Mouse (Mus musculus) retina, embryonic 14.5 days (tissue): ENCODE results near the gene Fam243.

Source experiments
- DNase-seq: peaks from one replicate; pipeline ENCODE4 v3.0.0-alpha.2; 2015; ENCODE audit warnings: low spot score

Fam243 gene

DNA sequence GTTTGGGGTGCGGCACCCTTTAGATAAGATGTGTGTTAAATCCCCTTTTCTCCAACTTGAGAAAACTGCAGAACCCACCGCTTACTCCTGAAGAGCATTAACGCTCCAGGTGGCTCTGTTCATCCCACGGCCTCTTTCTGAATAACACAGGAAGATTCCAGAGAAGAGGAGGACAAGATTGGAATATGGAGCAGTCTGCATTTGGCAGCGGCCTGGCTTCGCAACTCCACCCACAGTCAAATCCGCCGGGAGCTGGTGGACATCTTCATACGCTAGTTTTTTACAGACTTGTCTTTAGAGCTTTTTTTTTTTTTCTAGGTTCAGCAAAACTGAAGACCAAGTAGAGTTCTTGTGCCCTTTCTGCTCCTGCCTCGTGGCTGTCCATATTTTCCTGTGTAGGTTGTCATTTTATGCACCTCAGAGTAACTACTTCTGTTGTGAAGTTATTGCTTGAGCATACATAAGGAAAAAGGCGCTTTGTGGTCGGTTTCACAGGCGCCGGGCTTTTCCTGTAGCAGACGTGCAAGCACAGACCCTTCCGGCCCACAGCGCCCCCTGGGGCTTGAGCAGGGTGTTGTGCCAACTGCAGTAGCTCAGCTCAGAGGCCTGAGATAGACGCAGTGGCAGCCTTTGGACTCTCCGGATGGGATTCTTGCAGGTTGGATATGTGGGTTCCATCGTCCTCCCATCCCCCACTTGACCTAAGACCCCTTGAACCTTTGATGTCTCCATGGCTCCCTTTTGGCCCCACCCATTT is 1.7 kb downstream of the Fam243 start:
- no peak for DNase-seq

DNA sequence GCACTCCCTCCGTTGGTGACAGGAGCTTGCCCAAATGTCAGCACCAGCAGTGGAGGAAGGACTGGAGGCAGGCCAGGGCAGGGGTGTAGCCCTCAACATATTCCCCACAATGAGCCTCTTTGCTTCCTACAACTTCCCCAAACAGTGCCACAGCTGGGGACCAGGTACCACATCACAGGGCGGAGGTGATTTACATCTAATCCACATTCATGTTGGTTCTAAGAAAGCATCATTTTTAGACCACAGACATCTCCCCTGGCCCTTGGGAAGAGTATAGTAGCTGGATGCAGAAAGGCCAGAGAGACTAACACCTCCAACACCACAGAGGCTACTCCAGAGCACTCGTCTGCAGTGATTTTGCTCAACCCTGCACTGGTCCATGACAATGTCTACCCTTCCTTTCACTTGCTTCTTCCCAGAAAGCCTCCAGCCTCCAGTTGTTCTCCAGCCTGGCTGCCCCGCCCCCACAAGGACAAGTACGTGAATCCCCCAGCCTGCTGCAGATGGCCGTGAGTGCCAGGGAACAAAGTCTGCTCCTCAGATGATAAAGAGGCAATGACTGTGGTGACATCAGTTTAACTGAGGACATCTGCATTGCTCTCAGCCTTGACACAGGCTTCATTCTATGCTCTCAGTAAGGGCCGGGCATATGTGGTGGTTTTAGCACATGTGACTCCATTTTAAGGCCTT is 5.0 kb downstream of the Fam243 start:
- DNase-seq: no peak

DNA sequence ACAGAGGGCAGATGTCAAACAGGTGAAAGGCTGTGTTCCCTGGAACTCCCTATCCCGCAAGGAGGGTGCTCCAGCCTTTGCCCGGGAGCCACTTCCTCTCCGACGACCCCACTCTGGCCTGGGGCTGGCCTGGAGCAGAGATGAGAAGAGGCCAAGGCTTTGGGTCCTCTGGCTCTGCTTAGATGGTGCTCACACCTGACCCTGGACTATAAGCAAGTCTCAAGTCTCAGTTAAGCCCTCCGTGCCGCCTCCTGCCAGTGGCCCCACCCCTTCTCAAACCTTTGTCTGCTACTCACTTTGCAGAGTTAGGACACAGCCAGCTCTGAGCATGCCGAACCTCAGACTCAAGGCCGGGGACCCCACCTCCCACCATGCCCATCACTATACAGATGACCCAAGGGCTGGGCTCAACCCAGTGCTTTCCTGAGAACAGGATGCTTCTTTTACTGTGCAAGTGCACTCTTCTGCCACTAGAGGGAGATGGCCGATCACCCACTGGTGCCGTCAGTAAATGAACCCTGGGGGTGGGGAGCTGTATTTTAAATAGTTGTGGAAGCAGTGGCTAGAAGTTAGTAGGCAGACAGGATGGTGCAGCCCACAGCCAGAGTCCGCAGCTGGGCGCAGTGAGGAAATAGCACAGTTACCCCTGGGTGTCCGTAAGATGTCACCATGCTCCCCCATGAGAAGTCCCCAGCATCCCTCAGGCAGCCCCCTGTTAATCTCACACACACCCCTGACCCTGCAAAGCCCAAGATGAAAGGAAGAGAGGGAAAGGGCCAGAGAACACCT is 7.1 kb downstream of the Fam243 start:
- DNase-seq: peak; percentile 79

DNA sequence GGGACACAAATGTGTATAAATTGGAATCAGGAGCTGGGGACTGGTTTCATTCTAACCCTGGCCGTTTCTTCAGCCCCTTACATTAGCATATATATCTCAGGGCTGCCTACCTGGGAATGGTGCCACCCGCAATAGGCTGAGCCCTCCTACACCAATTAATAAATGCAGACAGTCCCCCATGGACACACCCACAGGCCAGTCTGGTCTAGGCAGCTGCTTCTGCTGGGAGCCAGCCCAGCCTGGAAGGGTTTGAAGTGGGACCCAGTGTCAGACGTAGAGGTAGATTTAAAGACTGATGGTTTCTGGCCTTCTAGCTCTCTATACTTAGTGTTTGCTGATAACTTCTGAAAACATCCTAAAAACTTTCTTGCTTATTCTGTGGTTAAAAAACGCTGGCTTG is 12.1 kb downstream of the Fam243 start:
- peak; percentile 33 for DNase-seq

DNA sequence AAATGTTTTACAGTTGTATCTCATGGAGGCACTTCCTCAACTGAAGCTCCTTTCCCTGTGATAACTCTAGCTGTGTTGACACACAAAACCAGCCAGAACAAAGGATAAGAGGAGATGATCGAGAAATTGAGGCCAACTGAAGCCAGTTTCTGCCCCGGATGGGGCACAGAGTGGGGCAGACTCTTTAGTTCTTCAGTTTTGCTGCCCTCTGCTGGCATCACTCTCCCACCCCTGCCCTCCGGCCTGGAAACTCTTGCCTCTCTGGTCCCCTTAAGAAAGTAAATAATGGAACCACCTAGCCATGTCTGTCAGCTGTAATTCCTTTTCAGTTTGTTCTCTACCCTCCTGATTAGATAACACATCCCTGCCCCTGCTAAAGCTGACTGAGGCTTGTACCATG is 13.3 kb downstream of the Fam243 start:
- DNase-seq: no peak

DNA sequence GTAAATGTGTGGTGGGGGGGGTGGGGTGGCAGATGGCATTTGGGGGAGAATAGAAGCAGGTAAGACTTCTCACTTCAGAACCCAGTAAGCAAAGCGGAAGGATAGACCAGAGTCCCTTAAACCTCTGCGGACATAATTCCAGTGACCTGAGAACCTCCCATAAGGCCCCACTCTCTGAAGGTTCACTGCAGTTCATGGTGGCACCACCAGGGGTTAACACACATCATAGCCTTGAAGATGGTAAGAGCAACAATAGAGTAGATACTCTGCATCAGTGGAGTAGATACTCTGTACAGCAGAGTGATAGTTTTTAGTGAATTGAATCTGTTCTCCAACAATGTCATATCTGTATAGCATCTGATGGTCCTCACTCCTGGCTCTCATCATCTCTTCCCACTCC is 15.7 kb downstream of the Fam243 start:
- DNase-seq: peak; percentile 45

DNA sequence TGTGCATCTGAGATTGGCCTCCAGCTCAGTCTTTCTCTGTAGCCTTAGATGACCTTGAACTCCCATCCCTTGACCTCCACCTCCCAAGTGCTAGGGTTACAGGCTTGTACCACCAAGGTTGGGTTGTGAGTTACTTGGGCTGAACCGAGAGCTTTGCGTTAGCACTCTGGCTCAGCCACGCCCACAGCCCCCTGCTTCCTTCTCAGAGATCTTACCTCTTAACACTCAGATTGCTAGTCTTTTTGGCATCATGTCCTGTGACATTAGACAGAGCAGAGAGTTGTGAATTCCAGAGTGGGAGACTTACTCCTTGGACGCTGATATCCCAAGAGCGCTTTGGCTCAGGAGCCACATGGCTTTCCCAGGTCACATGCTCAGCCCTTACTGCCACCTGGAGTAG is 18.7 kb downstream of the Fam243 start:
- no peak for DNase-seq

DNA sequence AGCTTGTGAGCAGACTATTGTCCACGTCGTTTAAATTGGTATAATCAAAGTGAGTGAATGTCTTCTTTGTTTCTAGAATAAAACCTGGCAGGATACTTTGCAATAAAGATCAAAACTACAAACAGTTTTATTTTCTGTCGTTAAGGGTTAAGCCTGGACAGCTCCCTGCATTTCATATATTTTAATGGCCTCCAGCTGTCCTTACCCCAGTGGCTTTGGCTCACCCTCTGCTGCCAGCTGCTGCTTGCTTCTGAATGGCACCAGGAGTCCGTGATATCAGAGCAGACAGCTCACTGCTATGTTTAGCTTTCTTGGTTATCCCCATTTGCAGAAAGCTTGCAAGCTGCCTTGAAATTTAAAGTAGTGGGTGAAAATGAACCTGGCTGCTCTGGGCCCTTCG is 19.3 kb downstream of the Fam243 start:
- DNase-seq: no peak

DNA sequence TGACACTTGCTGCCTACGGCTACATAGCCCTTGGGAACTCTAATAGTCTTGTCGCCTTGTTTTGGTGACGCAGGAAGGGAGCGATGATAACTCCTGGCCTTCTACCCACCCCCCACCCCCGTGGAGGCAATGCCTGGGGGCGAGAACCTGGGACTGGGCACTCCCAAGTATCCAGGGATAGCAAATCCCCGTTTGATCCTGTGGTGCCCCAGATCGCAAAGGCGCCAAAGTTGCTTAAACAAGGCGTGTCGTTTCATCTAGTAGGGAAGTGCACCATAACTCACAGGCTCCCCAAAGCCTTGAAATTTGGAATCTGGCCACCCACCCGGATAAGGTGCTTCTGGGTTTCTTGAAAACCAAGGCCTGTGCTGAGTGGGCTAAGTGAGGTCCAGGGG is 19.8 kb downstream of the Fam243 start:
- no peak for DNase-seq

DNA sequence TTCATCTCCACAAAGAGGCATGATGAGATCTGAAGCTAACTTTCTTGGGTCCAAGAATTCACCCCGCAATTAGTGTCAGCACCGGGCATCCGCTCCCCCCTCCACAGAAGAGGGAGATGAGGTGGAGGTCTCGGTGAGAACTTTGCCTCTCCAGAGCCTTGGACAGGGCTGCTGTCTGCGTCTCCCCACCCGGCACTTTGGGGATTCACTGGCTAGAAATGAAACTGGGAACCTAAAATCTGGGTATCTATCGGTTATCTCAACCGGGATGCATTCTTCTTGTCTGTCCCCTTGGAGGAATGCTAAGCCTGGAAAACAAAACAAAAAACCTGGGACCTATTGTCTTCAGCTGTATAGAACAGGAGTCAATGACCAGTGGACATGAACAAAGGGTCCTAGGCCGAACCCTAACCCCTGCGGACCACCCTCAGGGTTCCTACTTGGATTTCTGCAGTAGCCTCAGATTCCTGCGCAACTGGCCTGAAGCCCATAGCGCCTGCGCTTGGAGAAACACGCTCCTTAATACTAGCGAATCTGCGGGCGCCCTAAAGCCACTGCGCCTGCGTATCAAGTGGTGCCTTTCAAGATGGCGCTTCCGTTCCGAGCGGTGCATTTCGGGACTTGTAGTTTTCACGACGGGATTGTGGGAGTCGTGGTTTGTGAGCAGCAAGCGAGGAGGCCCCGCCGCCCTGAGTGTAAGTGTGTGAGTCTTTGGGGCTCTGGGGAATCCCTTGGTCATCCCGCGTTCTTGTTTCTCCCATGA is 20.4 kb downstream of the Fam243 start, which contains the start of gene Smim11:
Gene Smim11 (plus strand): TSS at position 638 of the 763 bp plus-strand sequence.
- peak; percentile 98 for DNase-seq

DNA sequence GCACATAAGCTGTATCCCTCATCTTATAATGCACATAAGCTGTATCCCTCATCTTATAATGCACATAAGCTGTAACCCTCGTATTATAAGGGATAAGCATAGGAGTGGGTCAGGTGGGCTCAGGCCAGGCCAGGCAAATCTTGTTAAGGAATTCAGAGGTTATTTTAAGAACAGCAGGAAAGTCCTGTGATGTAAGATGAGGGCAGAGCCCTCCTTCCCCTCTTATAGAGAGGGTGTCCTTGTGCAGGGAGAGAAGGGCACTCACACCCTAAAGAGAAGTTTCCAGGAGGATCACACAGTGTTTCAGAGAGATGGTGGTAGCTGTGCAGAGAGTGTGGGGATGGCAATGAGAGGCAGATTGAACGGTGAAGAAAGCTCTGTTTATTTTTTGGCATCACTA is 25.9 kb downstream of the Fam243 start:
- DNase-seq: no peak

DNA sequence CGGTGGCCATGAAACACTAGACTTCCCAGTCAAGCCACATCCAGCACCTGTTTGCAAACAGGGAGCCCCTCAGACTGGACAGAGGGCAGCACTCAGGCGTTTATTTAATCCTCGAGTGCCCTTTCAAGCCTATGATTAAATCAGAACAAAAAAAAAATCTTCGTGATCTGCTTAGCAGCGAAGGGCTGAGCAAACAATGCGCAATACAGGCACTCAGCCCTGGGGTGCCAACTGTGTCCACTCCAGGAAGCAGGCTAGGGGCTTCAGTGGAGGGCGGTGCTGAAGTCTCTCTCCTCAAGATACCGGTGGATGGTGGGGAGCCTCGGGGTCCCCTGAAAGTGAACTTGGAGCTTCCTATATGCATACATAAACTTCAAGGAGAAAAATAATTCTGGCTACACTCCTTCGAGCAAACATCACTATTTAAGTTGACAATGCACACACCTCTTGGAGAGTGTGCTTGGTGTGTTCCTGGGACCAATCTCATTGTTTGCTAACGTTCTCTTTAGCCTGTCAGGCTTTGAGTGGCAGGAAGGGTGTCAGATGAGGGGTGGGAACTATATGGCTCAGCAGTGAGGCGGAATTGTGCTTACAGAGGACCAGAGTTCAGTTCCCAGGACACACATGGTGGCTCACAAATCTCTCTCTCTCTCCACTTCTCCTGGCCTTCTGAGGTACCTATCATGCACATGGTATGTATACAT is 26.8 kb downstream of the Fam243 start:
- DNase-seq: peak; percentile 32

DNA sequence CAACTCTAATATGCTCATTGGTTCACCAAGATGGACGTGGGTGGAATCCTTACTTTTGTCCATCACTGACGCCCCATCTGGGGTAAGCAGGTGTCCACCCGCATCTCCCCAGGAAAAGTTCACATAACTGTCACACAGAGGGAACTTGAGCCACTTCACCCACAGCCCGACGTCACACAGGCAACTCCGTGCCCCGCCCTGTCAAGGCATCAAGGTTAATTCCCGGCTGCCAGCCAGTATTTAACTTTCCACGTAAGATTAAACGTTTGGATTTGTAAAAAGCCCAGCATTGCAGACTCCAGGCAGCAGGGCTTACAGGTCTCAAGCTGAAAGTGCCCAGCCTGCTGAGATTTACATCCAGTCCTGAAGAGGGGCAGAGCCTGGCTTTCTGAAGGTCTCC is 29.1 kb downstream of the Fam243 start, which contains the start of gene Kcne2:
Gene Kcne2 (plus strand): TSS at position 289 of the 400 bp plus-strand sequence.
- DNase-seq: no peak

DNA sequence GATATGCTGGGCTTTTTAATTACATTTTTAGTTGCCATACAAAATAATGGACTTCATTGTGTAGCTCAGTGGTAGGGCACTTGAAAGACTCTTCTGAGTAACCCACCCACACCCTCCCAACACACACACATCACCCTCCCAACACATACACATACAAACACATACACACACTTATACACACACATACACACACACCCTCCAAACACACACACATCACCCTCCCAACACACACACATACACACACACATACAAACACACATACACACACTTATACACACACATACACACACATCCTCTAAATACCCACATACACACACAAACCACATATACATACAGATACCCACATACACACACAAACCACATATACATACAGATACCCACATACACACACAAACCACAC is 31.2 kb downstream of the Fam243 start:
- no peak for DNase-seq

DNA sequence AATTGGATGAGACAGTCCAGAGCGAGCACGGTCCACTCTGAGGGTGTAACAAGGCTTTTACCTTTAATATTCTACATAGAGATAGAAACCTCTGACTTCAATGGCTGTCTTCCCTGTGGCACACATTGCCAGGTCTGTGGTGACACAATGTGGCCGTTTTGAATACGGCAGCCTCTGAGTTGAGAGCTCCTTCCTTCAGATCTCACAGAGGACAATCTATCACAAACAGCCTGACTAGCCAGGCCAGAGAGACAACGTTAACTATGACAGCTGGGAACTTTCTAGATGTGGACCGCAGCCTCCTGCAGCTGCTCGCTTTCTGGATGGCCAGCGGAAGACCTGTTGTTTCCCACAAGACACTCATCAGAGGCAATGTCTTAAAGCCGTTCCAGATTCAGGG is 32.5 kb downstream of the Fam243 start:
- peak; percentile 25 for DNase-seq

DNA sequence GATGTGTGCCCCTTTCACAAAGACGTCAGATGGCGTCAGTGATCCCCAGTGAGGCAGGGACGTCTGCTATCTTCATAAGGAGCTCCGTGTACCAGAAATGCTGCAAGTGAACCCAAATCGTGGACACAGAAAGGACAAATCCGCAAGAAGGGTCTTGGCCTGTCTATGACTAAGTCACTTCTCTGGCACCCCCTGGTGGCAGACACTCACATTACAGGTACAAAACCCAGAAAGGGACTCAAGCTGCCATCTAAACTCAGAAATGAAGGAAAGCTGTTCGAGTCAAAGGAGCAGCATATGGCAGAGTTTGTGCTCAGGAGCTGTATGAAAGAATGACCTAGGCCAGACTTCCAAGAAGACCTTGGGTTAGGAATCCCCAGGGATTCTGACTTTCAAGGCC is 34.6 kb downstream of the Fam243 start:
- peak; percentile 94 for DNase-seq

DNA sequence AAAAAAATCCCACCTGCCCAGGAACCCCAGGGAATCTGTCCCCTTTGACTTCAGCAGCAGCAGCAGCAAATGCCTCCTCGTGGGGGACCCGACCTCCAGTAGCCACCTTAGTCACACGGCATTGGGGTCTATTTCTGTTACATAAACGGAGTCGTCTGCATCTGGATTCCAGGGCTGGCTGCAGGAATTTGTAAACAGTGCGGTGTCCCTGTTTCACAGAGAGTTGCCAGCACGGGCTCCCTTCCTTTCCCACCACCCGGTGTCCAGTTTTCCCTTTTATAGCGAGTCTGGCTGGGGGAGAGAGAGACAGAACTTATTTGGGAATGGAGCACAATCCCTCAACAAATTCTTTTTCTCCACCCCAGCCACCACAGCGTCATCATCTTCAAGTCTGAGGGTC is 36.2 kb downstream of the Fam243 start:
- DNase-seq: no peak

DNA sequence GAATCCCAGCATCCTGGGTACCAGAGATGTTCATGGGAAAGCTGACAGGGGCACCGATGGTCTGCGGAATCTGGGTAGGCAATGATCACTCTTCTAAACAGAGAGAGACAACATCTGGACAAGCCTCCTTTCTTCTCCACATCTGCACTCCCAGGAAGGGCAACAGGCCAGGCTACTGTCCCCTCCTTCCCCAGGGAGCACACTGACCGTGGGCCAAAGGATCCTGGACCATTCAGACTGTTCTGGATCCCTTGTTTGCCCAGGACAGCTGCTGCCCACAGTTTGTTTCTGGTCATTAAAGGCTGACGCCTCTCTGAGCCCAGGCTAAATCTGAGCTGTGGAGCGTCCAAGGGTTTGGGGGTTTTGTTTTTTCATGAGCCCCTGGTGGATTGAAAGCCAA is 38.6 kb downstream of the Fam243 start:
- DNase-seq: no peak

DNA sequence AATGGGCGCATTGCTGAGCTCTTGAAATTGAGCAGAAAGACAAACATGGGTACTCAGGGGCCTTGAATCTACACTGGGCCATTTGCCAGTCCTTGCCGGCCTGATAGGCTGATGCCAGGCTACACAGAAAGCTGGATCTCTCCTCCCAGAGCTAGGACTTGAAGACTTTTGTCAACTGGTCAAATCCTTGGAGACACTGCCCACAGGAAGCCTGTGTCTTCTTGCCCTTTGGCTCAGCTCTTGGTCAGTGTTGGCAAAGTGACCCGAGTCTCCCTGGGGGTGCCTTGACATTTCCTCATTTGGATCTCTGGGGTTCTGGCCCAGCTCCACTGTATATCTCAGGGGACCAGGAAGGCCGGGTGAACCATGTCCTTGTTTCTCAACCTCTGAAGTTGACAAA is 45.7 kb downstream of the Fam243 start:
- DNase-seq: no peak

DNA sequence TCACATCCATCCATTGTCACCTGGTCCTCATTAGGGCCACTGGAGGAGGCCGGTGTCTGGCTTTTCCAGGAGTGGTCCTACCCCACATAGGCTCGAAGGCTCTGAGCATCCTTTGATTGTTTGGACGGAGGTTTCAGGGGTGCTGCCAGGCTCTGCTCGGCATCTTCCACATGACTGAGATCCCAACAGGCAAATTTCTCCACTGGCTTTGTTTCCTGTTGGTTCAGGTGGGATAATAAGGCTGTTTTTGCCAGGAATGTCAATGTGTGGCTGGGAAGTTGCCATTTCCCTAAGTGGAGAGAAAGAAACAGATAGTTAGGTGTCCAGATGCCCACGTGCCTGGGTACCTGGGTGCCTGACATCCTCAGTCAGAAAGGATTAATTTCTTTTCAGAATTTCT is 46.7 kb downstream of the Fam243 start:
- DNase-seq: no peak
